Mouse (Mus musculus): ENCODE data around the gene Gal3st4.

DNA sequence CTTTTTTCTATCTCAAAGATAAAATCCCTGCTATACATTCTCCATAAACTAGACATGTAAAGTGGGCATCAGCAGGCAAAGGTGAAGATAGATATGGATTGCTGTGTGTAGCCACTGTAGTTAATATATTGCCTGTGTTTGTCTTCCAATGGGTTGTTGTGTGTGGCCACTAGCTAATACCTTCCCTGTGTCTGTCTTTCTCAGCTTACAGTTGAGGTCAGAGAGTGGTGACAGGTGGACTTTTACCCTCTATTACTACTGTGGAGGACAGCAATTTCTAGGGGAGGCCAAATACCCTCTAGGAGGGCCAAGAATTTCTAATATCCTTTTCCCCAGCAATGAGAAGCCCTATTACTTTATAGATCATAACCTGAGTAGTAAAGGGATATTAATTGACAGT is 38.4 kb downstream of the Gal3st4 start:
- TF ChIP-seq POLR2A (IDR thresholded peaks at IDR 0.05; ENCODE audit: borderline replicate concordance, extremely low read depth, insufficient read depth, insufficient read length, poor library complexity, severe bottlenecking) (no peak), CTCF (IDR thresholded peaks at IDR 0.05; ENCODE audit: borderline replicate concordance, extremely low read depth, insufficient read depth, insufficient read length) (no peak)

Measured in brain, embryonic 14.5 days (tissue).